Mouse (Mus musculus) Patski (cell line): ENCODE measurements around the gene Gsn. TPM values are rescaled to one million over a fixed set of nuclear protein-coding genes. Genes with fewer than 3 reads are reported as not detected.

Source experiments
- ATAC-seq: fragments of 100-300 bp; one replicate; pipeline ENCODE4 v1.8.0; 2021
- CTCF ChIA-PET: fragments of 350-600 bp; sonication (Branson Sonifier 250); formaldehyde crosslinking; loops from one replicate; lab custom pipeline; 2022; ENCODE audit warnings: inconsistent platforms; lab: Charles Lee
- POLR2A ChIA-PET: fragments of 350-600 bp; sonication (Branson Sonifier 250); formaldehyde crosslinking; loops from one replicate; lab custom pipeline; 2022; ENCODE audit warnings: antibody characterized with exemption, inconsistent platforms; lab: Charles Lee
- DNase-seq: peaks from one replicate; pipeline ENCODE4 v3.0.0-alpha.2; 2011; ENCODE audit warnings: low read depth, low spot score
- H3K27me3 ChIP-seq: fragments of 371-371 bp; one replicate; pipeline ENCODE4 v1.5.1; 2021
- CTCF ChIP-seq: fragments of 100-300 bp; IDR thresholded peaks from one replicate; pipeline ENCODE4 v1.5.1; 2021
- in situ Hi-C: fragments of 300-500 bp; cut with MboI; formaldehyde crosslinking; loops from 3 replicates; pipeline ENCODE4 v1.11.1; 2018; ENCODE audit warnings: low pct_unique_long_range_greater_than_20kb, mixed read lengths
- polyA plus RNA-seq: library from polyadenylated mRNA; unstranded; gene quantifications from one replicate; pipeline ENCODE4 v1.2.3, GENCODE M21; 2021

Gsn gene
- polyA plus RNA-seq, 1 experiment from 2014 or later = 207 TPM

DNA sequence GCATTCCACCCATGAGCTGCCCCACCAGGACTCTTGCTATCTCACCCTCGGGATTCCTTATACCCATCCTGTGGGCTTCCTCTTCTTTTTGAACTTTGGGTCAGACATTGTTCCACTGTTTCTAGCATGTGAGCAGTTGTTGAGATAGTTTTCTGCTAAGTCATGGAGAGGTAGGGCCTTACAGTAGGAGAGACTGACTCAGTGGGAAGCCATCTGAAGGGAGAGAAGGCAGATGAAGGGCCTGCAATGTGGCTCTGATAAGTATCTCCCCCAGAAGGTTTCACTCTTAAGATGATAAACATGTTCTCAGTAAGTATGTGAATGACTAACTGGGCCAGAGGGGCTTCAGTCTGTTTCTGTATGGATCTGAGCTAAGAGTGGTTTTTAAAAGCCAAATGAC is 7.9 kb downstream of the Gsn start:
- DNase-seq = no peak
- no peak for ATAC-seq
- H3K27me3 ChIP-seq = no peaks in the 10 kb centered on the region
- in situ Hi-C loops = loop anchor here (5.0 to 25.0 kb wide), 2 partner anchors 37 to 1502 kb away; no protein-coding TSS in a partner anchor
- POLR2A ChIA-PET = interaction anchor here (0.6 to 1.8 kb wide), 2 partner anchors 8 to 63 kb away, joined by 3 to 7 read pairs; partner anchors contain the start of genes Gsn and Rab14
- no peak for TF ChIP-seq CTCF
- CTCF ChIA-PET = interaction anchor here (1.2 to 9.0 kb wide), 7 partner anchors 8 to 85 kb away, joined by 3 to 62 read pairs (median 11); partner anchors contain the start of gene Gsn

DNA sequence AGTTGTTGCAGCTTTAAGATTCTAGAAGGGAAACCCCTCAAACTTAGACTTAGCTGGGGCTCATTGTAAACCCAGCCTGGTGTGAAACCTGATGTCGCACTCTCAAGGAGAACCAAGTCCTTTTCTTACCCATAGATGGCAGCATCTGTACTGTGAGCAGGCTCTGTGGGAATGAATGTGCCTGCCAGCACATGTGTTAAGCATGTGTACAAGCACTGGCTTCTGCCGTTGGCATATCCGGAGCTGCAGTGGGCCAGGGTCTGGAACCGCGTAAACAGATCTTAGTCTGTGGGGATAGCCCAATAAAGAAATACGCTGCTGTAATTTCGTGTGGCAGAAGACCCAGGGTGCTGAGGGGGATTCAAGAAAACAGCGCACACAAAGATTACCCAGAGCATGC is 9.1 kb downstream of the Gsn start:
- in situ Hi-C loops = loop anchor here (25.0 kb wide), 1 partner anchor 1503 kb away; no protein-coding TSS in a partner anchor
- H3K27me3 ChIP-seq = no peaks in the 10 kb centered on the region
- ATAC-seq (no peak), DNase-seq (no peak)
- POLR2A ChIA-PET = interaction anchor here (1.1 to 1.8 kb wide), 2 partner anchors 9 to 49 kb away, joined by 3 to 7 read pairs; partner anchors contain the start of gene Gsn
- CTCF ChIA-PET = interaction anchor here (0.8 to 9.0 kb wide), 10 partner anchors 9 to 91 kb away, joined by 3 to 62 read pairs (median 6); partner anchors contain the start of gene Gsn
- no peak for TF ChIP-seq CTCF

DNA sequence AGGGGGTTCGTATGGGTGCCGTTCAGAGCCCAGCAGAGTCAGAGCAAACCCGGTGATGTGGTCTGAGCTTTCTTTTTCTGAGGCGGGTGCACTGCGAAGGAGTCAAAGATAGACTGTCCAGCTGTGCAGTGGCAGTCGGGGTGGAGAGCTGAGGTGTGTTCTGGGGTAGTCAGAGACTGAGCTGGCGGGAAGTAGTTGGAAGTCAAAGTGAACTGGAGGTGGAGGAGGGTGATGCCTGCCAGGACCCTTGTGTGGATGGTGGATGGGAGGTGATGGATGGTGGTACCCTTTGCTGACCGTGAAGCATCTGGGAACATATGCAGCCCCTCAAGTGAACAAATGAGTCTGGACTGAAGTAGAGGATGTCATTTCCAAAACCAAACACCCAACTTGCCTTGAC is 9.6 kb downstream of the Gsn start:
- DNase-seq = no peak
- H3K27me3 ChIP-seq = no peaks in the 10 kb centered on the region
- CTCF ChIA-PET = interaction anchor here (1.2 to 9.0 kb wide), 7 partner anchors 10 to 82 kb away, joined by 3 to 62 read pairs (median 11); partner anchors contain the start of gene Gsn
- POLR2A ChIA-PET = interaction anchor here (1.1 kb wide), 1 partner anchor 49 kb away, joined by 3 read pairs; no protein-coding TSS in a partner anchor
- in situ Hi-C loops = loop anchor here (25.0 kb wide), 1 partner anchor 1503 kb away; no protein-coding TSS in a partner anchor
- ATAC-seq = no peak
- TF ChIP-seq CTCF = no peak

DNA sequence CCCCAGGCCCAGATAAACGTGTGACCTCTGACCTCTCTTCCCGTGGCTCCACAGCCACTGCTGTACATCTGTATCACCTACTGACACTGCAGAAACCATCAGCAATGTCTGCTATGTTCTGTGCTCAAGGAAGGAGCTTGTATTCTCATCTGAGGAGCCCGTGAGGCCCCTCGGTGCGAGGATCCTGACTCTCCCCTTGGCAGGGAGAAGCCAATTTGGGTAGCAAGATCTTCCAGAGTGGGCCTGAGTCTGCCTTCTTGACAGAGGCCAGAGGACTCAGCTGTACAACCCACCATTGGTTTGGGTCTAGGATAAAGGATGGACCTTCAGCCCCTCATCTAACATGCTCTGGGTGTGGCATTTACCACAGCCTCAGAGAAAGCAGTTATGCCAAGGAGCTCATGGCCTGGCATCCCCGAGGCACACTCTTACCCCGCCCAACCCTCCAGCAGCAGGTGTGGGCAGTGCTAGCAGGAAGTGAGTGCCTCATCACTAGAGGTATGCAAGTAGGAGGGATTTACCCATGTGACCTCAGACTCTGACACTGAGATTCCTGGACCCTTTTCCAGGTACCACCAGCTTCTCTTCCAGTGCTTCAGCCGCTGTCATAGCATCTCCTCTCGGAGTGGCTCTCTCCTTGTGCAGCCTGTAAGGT is 10.2 kb downstream of the Gsn start:
- DNase-seq (no peak), ATAC-seq (no peak)
- no peaks in the 10 kb centered on the region for H3K27me3 ChIP-seq
- TF ChIP-seq CTCF = no peak
- ChIA-PET POLR2A (interaction anchor here (1.1 kb wide), 1 partner anchor 50 kb away, joined by 3 read pairs; no protein-coding TSS in a partner anchor), CTCF (interaction anchor here (0.8 to 9.0 kb wide), 5 partner anchors 10 to 81 kb away, joined by 3 to 62 read pairs (median 11); no protein-coding TSS in a partner anchor)
- in situ Hi-C loops = loop anchor here (25.0 kb wide), 1 partner anchor 1504 kb away; no protein-coding TSS in a partner anchor

DNA sequence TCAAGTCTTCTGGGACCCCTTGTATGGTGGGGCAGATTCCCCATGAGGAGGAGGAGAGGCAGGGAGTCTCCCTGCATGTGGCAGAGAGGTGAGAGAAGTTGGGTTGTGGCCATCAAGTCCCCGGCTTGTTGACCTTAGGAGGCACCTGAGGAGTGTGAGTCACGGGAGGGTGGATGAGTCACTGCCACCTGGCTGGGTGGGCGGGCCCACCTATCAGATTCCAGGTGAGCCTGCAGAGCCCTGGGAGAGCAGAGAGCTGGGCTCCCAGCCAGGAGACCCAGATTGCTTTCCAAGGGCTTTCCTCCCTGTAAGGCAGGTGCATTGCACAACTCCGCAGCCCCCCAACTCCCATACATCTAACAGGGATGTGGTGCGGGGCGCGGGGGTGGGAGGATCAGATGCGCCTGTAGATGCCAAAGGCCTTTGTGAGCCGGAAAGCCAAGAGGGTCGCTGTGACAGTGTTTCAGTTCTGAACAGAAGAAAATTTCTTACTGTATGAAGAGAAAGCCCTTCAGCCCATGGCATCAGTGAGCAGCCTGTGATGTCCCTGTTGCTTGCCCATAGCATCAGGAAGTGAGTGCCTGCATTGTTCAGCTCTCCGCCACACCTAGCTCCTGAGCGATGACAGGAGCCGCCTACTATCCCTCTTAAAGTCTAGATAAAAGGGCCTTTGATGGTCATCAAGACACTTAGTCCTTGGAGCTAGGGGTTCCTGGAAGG is 11.1 kb downstream of the Gsn start:
- H3K27me3 ChIP-seq = no peaks in the 10 kb centered on the region
- TF ChIP-seq CTCF = no peak
- DNase-seq (no peak), ATAC-seq (no peak)
- CTCF ChIA-PET = interaction anchor here (9.0 kb wide), 1 partner anchor 52 kb away, joined by 62 read pairs; no protein-coding TSS in a partner anchor
- POLR2A ChIA-PET = no interaction called here
- in situ Hi-C loops = loop anchor here (25.0 kb wide), 1 partner anchor 1505 kb away; no protein-coding TSS in a partner anchor

DNA sequence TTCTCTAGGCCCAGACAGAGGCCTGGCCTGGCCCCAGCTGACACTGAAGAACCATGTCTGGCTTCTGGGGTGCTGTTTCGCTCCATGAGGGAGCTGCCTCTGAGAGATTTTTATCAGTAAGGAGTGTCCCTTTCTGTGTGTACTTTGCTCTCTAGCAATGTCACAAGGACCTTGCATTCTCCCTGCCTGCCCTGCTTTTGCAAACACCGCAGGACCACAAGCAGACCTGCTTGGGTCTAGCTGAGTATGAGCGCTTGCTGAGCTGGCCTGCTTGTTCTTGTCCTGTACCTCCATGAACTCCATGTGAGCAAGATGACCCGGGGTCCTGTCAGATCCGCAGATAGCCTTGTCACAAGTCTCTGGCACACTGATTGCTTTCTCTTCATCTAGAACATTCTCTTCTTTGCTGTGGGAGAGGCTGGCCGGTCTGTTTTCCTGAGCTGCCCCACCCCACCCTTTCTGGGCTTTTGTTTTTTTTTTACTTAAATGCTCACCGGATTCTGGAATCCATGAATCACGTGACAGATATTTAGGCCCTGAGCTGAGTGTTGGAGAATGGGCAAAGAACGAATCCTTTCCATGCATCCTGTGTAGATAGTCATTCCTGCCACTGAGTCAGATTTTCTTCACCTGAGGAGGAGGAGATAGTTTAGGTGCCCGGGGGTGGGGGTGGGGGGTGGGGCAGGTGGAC is 11.8 kb downstream of the Gsn start:
- H3K27me3 ChIP-seq = no peaks in the 10 kb centered on the region
- in situ Hi-C loops = loop anchor here (25.0 kb wide), 1 partner anchor 1506 kb away; no protein-coding TSS in a partner anchor
- ATAC-seq (no peak), DNase-seq (no peak)
- ChIA-PET CTCF (interaction anchor here (9.0 kb wide), 1 partner anchor 52 kb away, joined by 62 read pairs; no protein-coding TSS in a partner anchor), POLR2A (interaction anchor here (2.0 kb wide), 1 partner anchor 54 kb away, joined by 5 read pairs; no protein-coding TSS in a partner anchor)
- no peak for TF ChIP-seq CTCF

DNA sequence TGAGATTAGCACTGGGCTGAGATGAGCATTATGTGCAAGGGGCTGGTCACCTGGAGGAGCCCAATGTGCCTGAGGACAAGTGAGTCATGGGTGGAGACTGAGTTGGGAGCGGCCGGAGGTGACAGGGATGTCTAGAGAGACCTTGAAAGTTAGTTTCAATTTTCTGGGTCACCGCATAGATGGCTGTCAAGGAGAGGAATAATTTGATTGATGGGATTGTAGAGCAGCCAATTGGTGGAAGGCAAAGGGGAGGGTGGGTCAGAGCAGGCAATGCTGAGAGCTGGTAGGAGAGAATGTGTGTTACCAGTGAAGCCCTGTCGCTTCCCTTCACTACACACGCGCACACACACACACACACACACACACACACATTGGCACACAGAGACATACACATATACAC is 13.0 kb downstream of the Gsn start:
- ChIA-PET POLR2A (interaction anchor here (1.2 to 2.0 kb wide), 3 partner anchors 10 to 55 kb away, joined by 3 to 5 read pairs (median 5); partner anchors contain the start of gene Gsn), CTCF (interaction anchor here (1.2 to 9.0 kb wide), 5 partner anchors 8 to 80 kb away, joined by 3 to 62 read pairs (median 4); no protein-coding TSS in a partner anchor)
- DNase-seq (no peak), ATAC-seq (no peak)
- H3K27me3 ChIP-seq = no peaks in the 10 kb centered on the region
- in situ Hi-C loops = loop anchor here (25.0 kb wide), 1 partner anchor 1507 kb away; no protein-coding TSS in a partner anchor
- TF ChIP-seq CTCF = no peak

DNA sequence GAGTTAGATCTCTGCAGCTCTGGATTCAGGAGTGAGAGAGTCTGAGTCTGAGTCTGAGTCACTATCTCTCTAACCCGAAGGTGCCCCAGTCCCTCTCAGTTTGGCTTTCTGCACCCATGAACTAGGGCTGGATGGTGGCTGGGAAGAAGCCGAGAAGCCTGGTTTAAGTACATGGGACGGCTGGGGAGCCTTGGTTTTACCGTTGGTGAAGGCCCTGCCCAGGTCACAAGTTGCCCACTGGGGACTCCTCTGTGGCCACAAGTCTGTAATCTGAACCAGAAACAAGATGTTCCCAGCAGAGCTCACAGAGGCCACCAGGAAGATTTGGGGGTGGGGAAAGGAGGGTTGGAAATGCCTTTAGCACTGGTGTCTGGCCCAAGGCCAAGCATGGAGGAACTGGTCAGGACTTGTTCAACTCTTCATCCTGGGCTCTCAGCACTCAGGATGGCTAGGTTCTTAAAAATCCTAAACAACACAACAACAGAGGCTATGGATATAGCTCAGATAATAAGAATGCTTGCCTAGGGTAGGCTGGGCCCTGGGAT is 13.6 kb downstream of the Gsn start:
- CTCF ChIA-PET = interaction anchor here (0.6 to 1.5 kb wide), 8 partner anchors 9 to 80 kb away, joined by 3 to 14 read pairs (median 3); no protein-coding TSS in a partner anchor
- peak; percentile 5 for ATAC-seq
- TF ChIP-seq CTCF = no peak
- POLR2A ChIA-PET = interaction anchor here (1.2 to 2.0 kb wide), 3 partner anchors 10 to 55 kb away, joined by 3 to 5 read pairs (median 5); partner anchors contain the start of gene Gsn
- no peaks in the 10 kb centered on the region for H3K27me3 ChIP-seq
- no peak for DNase-seq
- in situ Hi-C loops = loop anchor here (25.0 kb wide), 1 partner anchor 1507 kb away; no protein-coding TSS in a partner anchor

DNA sequence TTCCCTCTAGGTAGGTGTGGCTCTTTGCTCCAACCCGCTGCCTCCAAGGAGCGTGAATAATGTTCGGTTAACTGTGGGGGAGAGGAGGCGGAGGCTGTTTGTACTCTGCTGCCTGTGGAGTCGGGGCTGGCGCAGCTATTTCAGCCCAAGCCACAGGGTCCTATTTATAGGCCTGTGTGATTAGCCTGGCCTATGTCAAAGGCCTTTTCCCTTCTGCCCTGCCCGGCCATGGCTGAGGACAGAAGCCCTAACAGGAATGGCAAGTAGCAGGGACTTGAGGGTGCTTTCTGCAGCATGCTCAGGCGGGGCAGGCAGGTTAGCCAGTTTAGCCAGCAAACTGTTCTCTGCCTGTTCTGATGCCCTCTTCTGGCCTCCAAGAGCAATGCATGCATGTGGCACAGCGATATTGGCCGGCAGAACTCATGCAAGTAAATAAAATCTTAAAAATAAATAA is 14.4 kb downstream of the Gsn start:
- DNase-seq (no peak), ATAC-seq (peak; percentile 74)
- ChIA-PET CTCF (interaction anchor here (0.6 to 1.7 kb wide), 10 partner anchors 8 to 59 kb away, joined by 3 to 14 read pairs (median 4); partner anchors contain the start of gene Gsn), POLR2A (interaction anchor here (0.6 kb wide), 1 partner anchor 126 kb away, joined by 3 read pairs; no protein-coding TSS in a partner anchor)
- H3K27me3 ChIP-seq = no peaks in the 10 kb centered on the region
- in situ Hi-C loops = loop anchor here (25.0 kb wide), 1 partner anchor 1508 kb away; no protein-coding TSS in a partner anchor
- no peak for TF ChIP-seq CTCF
